Mouse (Mus musculus) liver, adult 2 months (tissue): ENCODE results near the gene Pik3r2. TPM values are rescaled to one million over a fixed set of nuclear protein-coding genes. Genes with fewer than 3 reads are reported as not detected.
A peak's percentile ranks its signal among the peaks of the same experiment; 100 is the strongest.

Experiments
- DNase-seq: peaks from one replicate; pipeline ENCODE4 v3.0.0-alpha.2; 2011; ENCODE audit warnings: low read depth, low spot score; ENCODE audit errors: extremely low read depth
- H3K27ac ChIP-seq: fragments of 200-500 bp; replicated peaks from 2 replicates; pipeline ENCODE4 v1.5.1; 2012; ENCODE audit warnings: low read depth, mild to moderate bottlenecking, control low read depth, inconsistent platforms, low read length; ENCODE audit not compliant: insufficient read depth
- H3K27me3 ChIP-seq: fragments of 200-500 bp; 2 replicates; pipeline ENCODE4 v1.6.1; 2012; ENCODE audit warnings: mild to moderate bottlenecking, moderate library complexity, low read length, inconsistent platforms; ENCODE audit not compliant: control insufficient read depth, insufficient read depth
- H3K36me3 ChIP-seq: fragments of 200-500 bp; 2 replicates; pipeline ENCODE4 v1.6.1; 2012; ENCODE audit warnings: low read length, inconsistent platforms; ENCODE audit not compliant: control insufficient read depth, insufficient read depth
- H3K4me1 ChIP-seq: fragments of 200-500 bp; 2 replicates; pipeline ENCODE4 v1.6.1; 2011; ENCODE audit warnings: low read length; ENCODE audit not compliant: control insufficient read depth, insufficient read depth
- H3K4me3 ChIP-seq: fragments of 200-500 bp; 2 replicates; pipeline ENCODE4 v1.5.1; 2011; ENCODE audit warnings: low read depth, mild to moderate bottlenecking, control low read depth, low read length, moderate library complexity; ENCODE audit not compliant: insufficient read depth
- H3K79me2 ChIP-seq: fragments of 200-500 bp; 2 replicates; pipeline ENCODE4 v1.6.1; 2012; ENCODE audit warnings: inconsistent platforms, mild to moderate bottlenecking, low read length, moderate library complexity; ENCODE audit not compliant: control insufficient read depth, insufficient read depth
- H3K9ac ChIP-seq: fragments of 200-500 bp; 2 replicates; pipeline ENCODE4 v1.6.1; 2012; ENCODE audit warnings: low read depth, mild to moderate bottlenecking, control low read depth, inconsistent platforms, low read length
- CTCF ChIP-seq: fragments of 200-500 bp; IDR thresholded peaks from 2 replicates; pipeline ENCODE4 v1.5.1; 2011; ENCODE audit warnings: low read depth, low read length, control low read depth
- POLR2A ChIP-seq: fragments of 200-500 bp; IDR thresholded peaks from 2 replicates; pipeline ENCODE4 v1.6.1; 2011; ENCODE audit warnings: low read length, control low read depth; ENCODE audit not compliant: insufficient read depth; ENCODE audit errors: extremely low read depth
- WGBS: fragments of 180-500 bp; shearing (Covaris S2); methylation state at CpG from one replicate; pipeline ENCODE4 v1.1.7; 2018; 5-methylcytosine and 5-hydroxymethylcytosine counted together
- polyA plus RNA-seq: library from polyadenylated mRNA; depleted of rRNA; stranded (reverse); fragments of >200 nt; gene quantifications from 2 replicates; pipeline ENCODE4 v1.2.3, GENCODE M21; 2012
- total RNA-seq: library from RNA; depleted of rRNA; stranded (reverse); fragments of >200 nt; gene quantifications from 2 replicates; pipeline ENCODE4 v1.2.3, GENCODE M21; 2014

Gene Pik3r2
- total and polyA plus RNA-seq, 2 experiments, result 7.7 to 53.9 TPM

GRCm38 (mm10) chr8:70764026-70764425 lies 12.5 kb downstream of the Pik3r2 start:
- DNase-seq, result peak; percentile 86
- H3K36me3 ChIP-seq, result no peaks in the 10 kb centered on the region
- H3K27me3 ChIP-seq, result no peaks in the 10 kb centered on the region
- peak overlapping the region; percentile 10; the same call in 1 of the 2 replicates for H3K4me3 ChIP-seq
- peaks cover 16% of the 10 kb centered on the region for H3K4me1 ChIP-seq
- peak overlapping the region; percentile 36 for H3K27ac ChIP-seq
- no peaks in the 10 kb centered on the region for H3K79me2 ChIP-seq
- 0 out of 2 replicates have a peak, but pooled peaks have one; percentile 15 for TF ChIP-seq POLR2A
- no peak for TF ChIP-seq CTCF
- peak overlapping the region; percentile 56 for H3K9ac ChIP-seq
- WGBS, result 31% methylated on average over 8 of the region's 8 CpGs

GRCm38 (mm10) chr8:70763354-70763753 lies 13.2 kb downstream of the Pik3r2 start:
- Histone ChIP-seq H3K4me1 (peaks cover 18% of the 10 kb centered on the region), H3K79me2 (no peaks in the 10 kb centered on the region), H3K36me3 (no peaks in the 10 kb centered on the region), H3K9ac (no peak overlapping the region), H3K4me3 (no peak overlapping the region), H3K27me3 (no peaks in the 10 kb centered on the region), H3K27ac (peak overlapping the region; percentile 36)
- WGBS, result 1% methylated on average over 3 of the region's 3 CpGs
- no peak for DNase-seq
- TF ChIP-seq POLR2A (no peak), CTCF (peak; percentile 88)

GRCm38 (mm10) chr8:70762118-70762517 lies 14.4 kb downstream of the Pik3r2 start:
- TF ChIP-seq CTCF, result no peak
- no peak for TF ChIP-seq POLR2A
- H3K36me3 ChIP-seq, result no peaks in the 10 kb centered on the region
- peaks cover 13% of the 10 kb centered on the region for H3K4me1 ChIP-seq
- no peak overlapping the region for H3K27ac ChIP-seq
- H3K79me2 ChIP-seq, result no peaks in the 10 kb centered on the region
- 48% methylated on average over 1 of the region's 1 CpGs for WGBS
- H3K9ac ChIP-seq, result no peak overlapping the region
- no peaks in the 10 kb centered on the region for H3K27me3 ChIP-seq
- no peak for DNase-seq
- no peak overlapping the region for H3K4me3 ChIP-seq

- TF ChIP-seq POLR2A (peak; percentile 81), CTCF (no peak)
- Histone ChIP-seq H3K4me3 (peak within 1 kb of the TSS; percentile 71), H3K27ac (peak within 1 kb of the TSS; percentile 78), H3K9ac (peak within 1 kb of the TSS; percentile 92), H3K27me3 (no peaks in the 10 kb centered on the region), H3K79me2 (no peaks in the 10 kb centered on the region), H3K36me3 (no peaks in the 10 kb centered on the region), H3K4me1 (peaks cover 11% of the 10 kb centered on the region)
- DNase-seq, result peak; percentile 98
- 1% methylated on average over 55 of the region's 55 CpGs for WGBS
Observed at GRCm38 (mm10) chr8:70760775-70761406, 15.6 kb downstream of the Pik3r2 start, which contains the start of gene Mpv17l2. Gene Mpv17l2, minus strand, starts transcription at chr8:70760946.

- TF ChIP-seq CTCF (no peak), POLR2A (no peak)
- Histone ChIP-seq H3K36me3 (no peaks in the 10 kb centered on the region), H3K4me3 (peak overlapping the region; percentile 71), H3K27ac (peak overlapping the region; percentile 54), H3K79me2 (no peaks in the 10 kb centered on the region), H3K4me1 (peaks cover 14% of the 10 kb centered on the region), H3K9ac (peak overlapping the region; percentile 92), H3K27me3 (no peaks in the 10 kb centered on the region)
- no peak for DNase-seq
- WGBS, result 3% methylated on average over 22 of the region's 22 CpGs
Observed at GRCm38 (mm10) chr8:70760350-70760749, 16.2 kb downstream of the Pik3r2 start.

- peaks cover 14% of the 10 kb centered on the region for H3K4me1 ChIP-seq
- H3K27ac ChIP-seq, result no peak overlapping the region
- peaks cover 4% of the 10 kb centered on the region; the same call in 1 of the 2 replicates for H3K79me2 ChIP-seq
- no peak for TF ChIP-seq POLR2A
- no peak for TF ChIP-seq CTCF
- no peak for DNase-seq
- 56% methylated on average over 19 of the region's 19 CpGs for WGBS
- H3K9ac ChIP-seq, result no peak overlapping the region
- H3K27me3 ChIP-seq, result no peaks in the 10 kb centered on the region
- H3K36me3 ChIP-seq, result no peaks in the 10 kb centered on the region
- no peak overlapping the region for H3K4me3 ChIP-seq
Observed at GRCm38 (mm10) chr8:70758616-70759561, 17.6 kb downstream of the Pik3r2 start.
